Mouse (Mus musculus): Measurements from ENCODE around the gene Bbx.

Gene Bbx

DNA sequence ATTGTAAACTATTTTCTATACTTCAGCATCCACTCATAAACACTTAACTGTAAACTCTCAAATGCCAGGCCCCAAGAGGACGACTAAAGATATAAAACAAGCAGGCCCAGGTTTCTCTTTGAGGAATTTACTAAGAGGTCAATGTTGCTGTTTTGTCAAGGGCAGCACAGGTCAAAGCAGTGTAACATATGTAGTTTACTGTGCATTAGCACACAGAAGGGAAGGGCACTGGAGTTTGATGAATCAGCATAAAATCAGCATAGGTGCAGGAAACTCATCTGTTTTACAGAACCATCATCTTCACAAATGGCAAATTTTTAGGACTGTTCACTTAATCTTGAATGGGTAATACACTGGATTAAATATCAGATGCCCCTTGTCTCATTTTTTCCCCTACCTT lies 205.9 kb downstream of the Bbx start:
- DNase-seq, result no peak

DNA sequence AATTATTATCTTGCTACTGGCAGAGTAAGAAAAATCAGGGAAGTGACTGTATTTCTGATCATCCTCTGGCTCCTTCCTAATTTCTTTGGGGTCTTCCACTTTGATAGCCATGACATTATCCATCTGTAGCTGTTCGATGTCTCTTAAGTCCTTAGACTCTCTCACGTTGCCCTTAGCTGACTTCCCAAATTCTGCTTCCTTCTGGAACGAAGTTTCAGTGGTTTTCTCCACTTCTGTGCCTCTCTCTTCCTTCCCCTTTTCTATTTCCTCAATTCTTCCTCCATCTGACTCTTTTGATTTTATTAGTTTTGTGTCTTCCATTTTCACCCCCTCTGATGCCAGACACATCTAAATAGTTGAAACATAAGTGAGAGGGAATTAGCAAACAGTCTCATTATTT lies 207.2 kb downstream of the Bbx start:
- no peak for DNase-seq

DNA sequence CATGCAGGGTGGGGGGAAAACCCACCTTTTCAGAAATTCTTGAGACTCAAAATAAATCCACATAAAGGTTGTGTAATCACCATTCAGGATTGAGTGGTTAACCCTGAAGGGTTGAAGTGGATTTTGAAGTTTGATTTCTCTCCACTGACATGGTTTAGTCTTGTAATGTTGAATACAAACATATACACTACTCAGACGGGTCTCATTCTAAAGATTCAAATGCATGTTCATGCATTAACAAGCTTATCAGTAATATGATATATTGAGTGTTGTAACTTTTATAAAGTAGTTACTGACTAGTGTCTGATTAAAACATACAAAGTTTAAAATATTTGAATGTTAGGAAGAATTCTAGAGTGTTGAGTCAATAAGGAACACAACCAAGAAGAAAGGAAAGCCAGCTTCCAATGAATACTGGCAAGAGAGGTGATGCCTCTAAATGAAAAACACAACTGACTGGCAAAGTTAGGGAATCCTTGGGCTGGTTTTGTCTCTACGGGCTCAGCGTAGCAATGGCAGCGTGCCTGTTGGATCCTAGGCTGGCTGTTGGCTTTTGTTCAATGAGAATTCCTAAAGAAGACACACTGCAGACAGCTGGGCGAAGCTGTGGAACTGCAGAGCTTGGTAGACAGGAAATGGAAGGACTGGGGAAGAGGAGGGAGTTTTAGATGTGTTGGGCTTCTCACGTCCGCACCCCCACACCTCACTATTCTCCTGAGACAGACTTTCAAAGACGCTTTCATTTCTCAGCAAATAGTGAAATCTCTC lies 211.3 kb downstream of the Bbx start:
- DNase-seq, result no peak

DNA sequence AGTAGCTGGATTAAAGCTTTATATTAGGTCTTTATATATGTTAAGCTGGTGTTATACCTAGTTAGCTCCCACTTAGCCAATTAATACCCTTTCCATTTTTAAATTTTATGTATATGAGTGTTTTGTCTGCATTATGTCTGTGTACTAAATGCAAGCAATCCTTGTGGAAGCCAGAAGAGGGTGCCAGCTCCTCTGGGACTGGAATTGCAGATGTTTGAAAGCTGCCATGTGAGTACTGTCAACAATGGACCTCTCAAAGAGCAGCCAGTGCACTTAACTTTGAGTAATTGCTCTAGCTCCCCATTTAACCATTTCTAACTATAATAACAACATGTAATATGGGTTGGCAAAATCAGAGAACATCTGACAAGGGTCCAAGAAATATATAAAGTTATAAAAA lies 215.1 kb downstream of the Bbx start:
- no peak for DNase-seq

DNA sequence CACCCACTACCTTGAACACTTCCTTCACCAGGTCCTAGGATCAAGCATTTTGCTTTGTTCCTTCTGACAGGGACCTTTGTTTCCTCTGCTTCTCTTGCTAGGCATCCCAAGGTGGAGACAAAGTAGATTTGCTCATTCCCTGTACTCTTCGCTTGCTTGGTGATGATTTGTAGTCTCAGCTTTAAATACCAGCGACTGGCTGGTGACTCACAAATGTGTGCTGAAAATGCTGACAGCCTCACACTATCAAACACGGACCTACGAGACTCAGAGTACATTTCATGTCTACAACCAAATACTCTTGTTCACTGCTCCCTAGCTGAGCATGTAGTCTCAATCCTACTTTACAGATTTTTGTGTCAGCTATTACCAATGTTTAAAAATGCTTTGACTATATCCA lies 220.5 kb downstream of the Bbx start:
- DNase-seq, result no peak

DNA sequence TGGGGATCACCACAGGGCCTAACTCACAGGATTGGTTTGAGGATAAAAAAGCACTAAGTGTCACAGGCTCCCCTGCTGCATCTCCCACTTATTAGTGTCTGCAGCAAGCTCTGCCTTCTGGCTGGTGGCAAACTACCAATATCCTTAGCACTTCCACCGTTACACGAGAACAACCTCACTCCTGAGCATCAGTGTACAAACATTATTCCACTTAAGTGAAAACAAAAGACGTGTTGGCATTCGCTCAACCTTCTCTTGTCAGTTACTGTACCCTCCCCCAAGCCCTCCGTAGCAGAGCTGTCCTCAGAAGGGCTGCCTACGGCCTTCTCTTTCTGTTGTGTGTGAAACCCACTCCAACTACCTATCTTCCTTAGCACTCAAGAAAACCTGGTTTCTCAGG lies 221.0 kb downstream of the Bbx start:
- DNase-seq, result no peak

DNA sequence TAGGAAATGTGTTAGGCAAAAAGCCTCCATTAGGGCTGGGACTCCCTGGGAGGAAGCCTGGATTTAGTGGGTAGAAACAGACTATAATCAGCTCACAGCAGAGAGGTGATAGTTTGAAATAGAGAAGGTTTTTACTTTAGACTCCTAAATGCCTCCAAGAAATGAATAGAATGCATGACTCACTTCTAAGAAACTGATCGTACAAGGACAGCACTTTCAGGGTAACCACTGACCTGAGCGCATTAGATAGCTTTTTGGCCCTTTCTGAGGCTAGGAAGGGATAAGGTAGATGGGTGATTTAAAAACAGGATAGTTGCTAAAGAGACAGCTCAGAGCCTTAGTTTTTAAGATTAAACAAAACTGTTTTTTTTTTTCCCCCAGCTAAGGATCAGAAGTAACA lies 221.4 kb downstream of the Bbx start:
- DNase-seq, result no peak

DNA sequence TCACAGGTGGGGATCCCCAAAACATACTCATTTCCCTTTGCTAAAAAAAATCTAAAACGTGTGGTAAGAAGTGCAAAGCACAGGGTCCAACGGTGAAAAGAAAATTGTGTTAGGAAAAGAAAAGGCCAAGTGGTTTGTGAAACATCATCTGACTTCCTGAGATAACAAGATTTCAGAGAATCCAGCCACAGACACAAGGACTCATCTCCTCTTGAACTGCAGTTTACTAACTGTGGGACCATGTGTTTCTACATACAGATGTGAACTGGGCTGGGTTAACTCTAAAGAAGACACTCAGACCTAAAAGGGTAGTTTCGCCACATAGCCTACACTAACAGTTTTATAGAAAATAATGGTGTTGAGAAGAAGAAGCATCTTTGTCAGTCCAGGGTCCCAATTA lies 227.2 kb downstream of the Bbx start:
- DNase-seq, result no peak

DNA sequence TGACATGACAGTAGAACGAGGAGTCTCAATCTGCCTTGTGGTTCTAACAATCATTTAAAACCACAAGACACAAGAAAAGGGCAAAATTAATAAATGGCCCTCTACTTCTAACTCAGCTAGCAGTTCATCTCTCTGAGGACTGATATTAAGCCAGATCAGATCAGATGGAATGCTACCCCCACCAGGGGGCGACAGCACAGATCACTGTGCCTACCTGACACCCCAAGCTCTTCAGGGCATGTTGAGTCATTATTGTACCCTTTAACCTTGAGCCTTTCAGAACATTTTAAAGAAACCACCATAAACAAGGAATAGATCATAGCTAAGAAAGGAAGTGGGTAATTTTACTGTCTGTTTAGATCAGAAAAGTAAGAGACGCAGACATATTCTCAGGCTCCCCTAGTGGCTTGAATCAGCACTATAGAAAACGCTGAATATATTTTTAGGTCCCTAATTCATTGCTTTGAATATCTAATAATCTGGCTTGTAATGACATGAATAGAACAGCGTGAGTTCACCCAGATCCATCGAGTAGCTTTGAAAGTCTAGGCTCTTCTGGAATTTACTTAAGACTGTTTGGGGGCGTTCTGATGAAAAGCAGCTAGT lies 230.5 kb downstream of the Bbx start:
- peak; percentile 15 for DNase-seq

DNA sequence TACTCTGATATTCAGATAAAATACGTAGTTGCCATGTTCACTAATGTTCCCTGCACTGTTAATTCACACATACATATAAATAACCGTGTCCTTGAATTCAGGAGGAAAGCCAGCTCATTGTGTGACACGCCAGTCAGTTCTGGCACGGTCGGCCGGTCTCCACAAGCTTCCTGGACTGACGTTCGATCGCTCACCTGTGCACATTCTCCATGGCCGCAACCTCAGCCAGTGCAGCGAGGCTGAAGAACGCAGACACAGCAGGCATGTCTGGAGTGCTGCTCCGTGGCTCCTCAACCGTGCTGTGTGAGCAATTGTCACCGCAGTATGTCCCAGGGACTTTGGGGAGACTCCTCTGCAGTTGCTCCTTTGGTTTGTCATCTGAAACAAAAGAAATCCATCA lies 232.0 kb downstream of the Bbx start:
- DNase-seq, result no peak

DNA sequence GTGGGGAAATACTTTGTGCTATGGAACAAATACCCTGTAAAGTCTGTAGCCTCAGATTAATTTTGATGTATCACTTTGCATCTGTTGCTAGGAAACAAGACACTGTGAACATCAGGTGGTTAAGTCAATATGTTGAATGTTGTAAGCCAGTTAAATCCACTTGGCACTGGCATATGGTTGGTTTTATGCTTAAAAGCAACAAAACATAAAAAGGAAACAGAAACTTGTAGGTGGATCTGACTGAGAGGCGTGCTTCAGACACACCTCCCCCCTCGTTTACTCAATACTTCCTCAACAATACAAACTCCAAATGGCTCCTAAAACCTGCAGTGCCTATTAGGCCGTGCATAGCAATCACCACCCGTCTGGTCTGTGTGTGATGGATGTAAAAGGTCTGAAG lies 236.1 kb downstream of the Bbx start:
- DNase-seq, result no peak

DNA sequence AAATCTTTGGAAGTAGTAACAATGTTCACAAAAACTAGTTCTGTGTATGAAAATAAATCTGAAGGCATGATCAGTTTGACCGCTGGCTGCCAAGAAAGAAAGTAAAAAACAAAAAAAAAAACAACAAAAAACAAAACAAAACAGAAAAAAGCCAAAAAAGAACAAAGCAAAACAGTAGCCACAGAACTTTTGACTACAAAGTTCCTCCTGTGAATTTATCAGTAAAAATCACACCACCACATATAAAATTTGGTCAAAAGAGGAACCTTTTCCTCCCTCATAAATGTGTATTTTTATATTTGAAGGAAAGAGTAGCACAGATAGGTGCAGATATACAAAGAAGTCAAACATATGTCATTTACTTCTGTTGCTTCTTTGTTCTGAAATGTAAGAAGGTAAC lies 239.6 kb downstream of the Bbx start:
- DNase-seq, result no peak

DNA sequence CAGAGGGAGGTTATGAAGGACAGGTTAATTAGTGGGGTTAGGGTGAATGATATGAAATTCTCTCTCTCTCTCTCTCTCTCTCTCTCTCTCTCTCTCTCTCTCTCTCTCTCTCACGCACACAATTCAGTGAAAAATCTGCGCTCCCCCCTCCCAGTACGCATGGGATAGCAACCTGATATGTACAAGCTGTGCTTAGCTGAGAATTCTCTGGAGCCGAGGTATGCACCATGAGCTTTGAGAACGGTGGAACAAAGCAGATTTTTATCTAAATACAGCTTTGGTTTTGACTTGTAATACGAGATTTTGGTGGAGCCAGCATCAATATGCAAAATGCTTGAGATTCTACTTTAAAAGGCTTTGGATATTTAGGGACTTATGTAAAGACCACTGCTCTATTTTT lies 243.1 kb downstream of the Bbx start:
- no peak for DNase-seq

DNA sequence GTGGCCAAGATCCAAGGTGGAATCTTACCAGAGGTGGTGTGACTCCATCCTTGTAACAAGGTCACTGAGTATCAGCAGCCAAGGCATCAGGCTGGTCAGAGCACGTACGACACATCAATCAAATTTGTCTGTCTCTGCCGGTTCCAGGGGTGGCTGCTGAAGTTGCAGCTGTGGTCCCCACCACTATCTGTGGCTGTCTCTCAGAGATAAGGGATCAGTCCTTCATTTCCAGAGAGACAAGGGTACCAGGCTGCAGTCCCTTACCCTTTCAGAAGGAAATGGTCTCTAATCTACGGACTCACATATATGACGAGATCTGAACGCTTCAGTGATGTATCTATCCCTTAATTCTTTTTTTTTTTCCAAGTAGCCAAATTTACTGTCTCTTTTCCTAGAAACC lies 245.6 kb downstream of the Bbx start:
- DNase-seq, result no peak

DNA sequence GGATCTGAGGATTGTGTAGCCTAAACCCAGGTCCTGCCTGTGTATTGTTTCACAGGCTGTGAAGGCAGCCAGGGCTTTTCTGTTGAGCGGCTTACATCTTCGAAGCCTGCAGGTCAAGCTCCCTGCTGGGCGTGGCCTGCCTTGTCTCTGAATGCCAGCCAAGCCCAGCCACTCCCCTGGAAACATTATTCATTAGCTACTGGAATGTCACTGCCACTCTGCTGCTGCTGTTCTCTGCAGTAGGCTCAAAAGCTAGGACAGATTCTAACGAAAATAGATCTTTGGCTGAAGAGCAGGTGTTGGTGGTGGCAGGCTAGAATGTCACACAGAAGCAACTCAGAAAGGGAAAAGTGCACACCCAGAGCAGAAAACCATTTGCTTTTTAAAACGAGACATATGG lies 247.1 kb downstream of the Bbx start:
- DNase-seq, result no peak

DNA sequence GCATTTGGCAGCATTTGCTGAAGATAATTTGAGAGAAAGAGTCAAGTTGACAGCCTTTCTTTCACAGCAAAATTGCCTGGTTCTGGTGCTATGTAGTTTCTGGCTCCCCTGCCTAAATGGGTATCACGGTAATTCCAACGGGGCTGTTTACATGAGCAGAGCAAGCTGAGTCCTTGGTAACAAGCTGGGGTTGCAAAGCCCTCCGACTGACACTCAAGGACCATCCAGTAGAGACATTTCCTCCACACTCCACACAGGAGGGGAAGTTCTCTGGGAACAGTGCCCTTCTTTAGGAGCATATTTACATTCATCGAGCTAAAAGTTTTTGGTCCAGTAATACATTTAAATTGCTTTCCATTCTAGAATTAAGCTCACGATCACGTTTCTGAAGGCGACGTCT lies 249.2 kb downstream of the Bbx start:
- no peak for DNase-seq

DNA sequence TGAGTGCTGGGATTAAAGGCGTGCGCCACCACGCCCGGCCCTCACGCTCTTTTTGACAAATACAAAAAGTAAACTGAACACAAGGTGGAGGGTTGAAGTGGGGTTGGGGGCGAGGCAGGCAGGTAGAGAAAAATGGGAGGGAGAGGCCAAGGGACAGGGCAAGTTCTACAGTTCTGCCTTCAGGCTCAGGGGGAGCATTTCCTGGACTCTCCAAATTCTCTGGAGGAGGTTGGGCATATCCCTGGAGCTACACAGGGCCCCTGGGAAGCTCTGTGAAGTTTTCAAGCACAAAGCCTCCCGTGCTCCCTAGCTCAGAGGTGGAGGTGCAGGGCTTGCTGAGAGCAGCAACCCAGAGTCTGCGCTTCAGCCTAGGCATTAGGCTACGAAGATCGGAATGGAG lies 249.6 kb downstream of the Bbx start:
- no peak for DNase-seq

DNA sequence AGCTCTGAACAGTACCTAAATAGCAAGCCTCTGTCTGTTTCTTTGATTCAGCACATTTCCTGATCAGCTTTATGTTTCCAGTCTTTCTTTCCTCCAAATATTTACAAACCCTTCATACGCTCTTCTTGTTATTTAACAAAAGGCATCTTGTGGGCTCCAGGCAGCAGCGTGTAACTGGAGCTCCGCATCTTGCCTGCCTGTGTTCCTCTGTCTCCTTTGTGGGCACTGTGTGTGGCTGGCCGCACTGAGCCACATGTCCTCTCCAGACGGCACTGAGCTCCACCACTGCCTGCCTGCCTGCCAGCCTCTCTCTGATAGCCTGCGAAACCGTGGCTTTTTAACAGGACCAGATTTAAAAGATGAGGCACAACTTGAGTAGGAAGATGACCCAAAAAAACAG lies 259.4 kb downstream of the Bbx start:
- no peak for DNase-seq

DNA sequence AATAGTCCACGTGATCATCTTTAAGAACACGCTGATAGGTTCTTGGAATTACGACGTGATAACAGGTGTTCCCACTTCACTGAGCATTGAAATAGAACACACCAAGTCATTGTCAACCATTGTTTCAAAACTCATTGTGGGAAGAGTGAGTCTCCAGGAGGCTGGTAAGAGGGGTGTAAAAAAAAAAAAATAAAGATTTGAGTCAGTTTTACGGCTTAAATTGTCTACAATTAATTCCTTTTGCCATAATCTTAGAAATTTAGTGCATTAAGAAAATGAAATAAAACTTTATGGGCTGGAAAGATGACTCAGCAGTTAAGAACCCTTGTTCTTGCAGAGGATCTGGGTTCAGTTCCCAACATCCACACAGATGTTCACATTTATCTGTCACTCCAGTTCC lies 261.4 kb downstream of the Bbx start:
- no peak for DNase-seq

DNA sequence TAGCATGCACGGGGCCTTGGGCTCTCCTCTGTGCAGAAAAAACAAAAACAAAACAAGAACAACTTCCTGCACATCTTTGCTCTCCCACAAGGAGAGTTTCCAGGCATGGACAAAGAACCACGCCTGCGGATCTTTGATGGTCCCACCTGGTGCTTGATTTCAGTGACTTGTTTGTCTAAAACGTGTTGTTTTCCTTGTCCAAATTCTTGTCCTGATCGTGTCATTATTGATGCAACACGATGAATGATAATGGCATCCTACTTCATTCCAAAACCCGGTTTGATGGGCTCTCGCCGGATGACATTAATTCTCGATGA lies 264.2 kb downstream of the Bbx start:
- no peak for DNase-seq

DNA sequence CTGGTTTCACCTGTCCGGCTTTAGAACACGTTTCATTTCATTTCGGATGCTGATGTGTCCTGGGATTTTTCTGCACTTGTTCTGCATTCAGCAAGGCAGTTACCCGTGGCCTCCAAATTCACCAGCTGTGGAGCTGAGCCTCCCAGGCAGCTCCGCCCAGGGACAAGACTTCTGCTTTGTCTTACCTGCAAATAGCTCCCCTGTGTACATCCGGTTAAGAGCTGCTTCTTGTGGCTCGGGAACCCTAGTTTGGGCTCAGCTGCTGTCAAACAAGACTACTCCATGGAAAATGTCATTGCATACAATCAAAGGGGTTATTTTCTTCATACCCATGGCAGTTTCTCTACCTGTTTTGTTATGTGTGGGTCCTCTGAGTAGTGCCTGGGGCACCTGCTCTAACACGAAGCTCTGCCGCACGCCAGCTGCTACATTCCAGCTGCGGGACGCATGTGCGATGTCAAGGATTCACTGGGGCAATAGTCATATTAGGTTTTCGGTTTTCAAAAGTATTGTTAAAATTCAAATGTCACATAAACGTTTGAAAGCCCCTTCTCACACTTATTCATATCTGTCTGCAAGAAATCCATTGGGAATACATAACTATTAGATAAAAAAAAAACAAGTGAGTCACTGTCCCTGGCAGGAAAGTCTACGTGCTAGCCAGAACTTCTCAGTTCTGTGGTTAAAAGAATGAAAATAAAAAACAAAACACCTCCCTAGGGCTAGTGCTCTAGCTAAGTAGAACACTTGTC lies 264.8 kb downstream of the Bbx start:
- no peak for DNase-seq

DNA sequence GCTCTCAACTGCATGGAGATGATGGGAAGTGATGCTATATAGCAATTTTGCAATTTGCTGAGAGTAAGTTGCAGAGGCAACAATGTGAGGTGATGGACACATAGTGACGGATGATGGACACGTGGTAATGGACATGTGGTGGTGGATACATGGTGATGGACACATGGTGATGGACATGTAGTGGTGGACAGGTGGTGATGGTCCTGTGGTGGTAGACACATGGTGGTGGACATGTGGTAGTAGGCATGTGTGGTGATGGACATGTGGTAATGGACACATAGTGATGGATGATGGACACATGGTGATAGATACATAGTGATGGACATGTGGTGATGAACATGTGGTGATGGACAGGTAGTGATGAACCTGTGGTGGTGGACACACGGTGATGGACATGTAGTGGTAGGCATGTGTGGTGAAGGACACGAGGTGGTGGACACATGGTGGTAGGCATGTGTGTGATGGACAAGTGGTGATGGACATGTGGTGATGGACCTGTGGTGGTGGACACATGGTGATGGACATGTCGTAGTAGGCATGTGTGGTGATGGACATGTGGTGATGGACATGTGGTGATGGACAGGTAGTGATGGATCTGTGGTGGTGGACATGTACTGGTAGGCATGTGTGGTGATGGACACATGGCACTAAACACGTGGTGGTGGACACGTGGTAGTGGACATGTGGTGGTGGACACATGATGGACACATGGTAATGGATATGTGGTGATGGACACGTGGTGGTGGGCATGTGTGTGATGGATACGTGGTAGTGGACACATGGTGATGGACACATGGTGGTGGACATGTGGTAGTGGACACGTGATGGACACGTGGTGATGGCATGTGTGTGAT lies 271.5 kb downstream of the Bbx start:
- no peak for DNase-seq

DNA sequence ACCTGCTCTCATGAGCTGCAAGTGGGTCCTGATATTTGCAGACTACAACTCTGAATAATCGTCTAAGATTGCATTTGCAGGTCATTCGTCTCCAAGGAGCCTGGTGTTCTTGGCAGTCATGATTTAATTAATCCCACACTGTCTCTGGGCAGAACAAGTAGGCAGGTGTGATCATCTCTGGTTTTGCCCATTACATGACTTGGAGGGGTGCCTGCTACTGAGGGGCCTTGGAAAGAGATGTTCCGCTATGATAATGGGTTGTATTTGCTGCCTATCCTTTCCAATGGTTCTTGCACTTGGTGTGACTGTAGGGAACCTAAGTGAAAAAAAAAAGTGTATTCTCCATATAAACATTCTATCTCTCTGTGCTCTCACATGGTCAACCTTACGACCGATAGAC lies 273.6 kb downstream of the Bbx start:
- DNase-seq, result no peak

DNA sequence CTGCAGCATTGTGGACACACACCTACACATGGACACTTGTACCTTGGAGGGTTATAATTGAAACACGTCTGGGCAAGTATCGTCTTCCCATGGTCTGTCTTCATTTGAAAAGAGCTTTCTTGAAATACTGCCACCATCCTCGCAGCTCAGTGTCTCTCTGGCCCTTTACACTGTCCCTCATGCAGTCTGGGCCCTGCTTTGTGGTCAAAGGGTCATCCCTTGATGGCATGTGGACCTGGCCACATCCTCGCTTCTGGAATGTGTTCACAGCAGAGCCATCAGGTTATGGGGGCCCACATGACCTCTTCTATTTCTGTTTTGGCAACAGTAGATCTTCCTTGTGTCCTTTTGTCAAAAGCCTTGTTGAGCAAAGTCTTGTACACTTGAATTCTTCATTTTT lies 282.6 kb downstream of the Bbx start:
- no peak for DNase-seq
